Mouse (Mus musculus): ENCODE measurements at regions not wholly inside any gene's neighbourhood (a gene's known extent, or its start where the extent isn't known, plus 50 kb on each side); places are given as distances from the start of the nearest gene placed in this dataset.

GRCm38 (mm10) chr10:99375101-99375500 is 112.1 kb downstream of the Dusp6 start:
- no peak for DNase-seq

DNA sequence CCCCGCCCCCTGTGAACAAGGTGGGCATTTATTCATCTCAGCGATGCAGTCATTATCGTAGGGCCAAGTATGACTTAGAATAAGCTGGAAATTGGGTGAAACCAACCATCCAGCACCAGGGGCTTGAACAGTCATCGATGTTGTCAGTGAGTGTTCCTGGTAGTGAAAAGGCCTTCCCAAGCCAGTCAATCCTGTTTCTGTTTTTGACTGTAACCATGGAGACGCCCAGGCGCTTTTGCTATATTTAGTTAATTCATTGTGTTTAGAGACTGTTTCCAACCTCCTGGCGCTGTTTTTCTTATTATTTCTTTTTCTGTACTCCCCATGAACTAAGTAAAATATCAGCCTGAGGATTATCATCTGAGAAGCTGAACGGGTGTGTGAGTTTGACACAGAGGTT is 113.4 kb downstream of the Dusp6 start:
- no peak for DNase-seq

DNA sequence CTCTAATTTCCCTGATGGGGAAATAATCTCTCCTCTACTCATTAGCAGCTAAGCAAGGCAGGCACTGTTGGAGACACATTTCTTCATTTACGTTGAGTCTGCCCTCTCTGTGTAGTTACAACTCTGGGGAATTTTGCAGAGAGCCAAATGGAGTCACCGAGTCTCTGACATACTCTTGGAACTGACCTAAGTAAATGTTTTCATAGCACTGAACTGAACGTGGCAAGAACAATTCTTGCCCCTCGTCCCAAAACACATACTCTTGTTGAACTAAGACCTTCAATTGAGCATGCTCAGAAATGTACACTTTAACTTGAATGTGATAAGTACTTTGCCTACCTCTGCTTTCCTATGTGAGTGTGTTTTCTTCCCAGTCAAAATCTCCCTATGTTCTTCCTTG is 114.5 kb downstream of the Dusp6 start:
- DNase-seq = no peak

GRCm38 (mm10) chr10:99379156-99379555 is 116.1 kb downstream of the Dusp6 start:
- DNase-seq = no peak

DNA sequence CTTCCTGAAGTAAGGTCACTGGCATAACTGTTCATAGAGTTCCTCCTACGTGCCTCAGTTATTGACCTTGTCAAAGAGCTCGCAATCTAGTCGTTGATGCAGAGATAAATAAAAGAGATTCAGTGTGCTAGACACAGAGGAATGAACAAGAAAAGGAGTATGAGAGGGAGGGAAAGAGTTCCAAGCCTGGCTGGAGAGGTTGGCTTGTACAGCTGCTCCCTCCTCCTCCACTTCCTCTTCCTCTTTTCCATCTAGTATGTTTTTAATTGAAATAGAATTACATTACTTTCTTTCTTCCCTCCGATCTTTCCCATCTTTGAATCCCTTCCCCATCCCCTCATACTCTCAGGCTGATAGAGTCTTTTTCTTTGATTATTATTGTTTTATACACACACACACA is 117.1 kb downstream of the Dusp6 start:
- DNase-seq = no peak

DNA sequence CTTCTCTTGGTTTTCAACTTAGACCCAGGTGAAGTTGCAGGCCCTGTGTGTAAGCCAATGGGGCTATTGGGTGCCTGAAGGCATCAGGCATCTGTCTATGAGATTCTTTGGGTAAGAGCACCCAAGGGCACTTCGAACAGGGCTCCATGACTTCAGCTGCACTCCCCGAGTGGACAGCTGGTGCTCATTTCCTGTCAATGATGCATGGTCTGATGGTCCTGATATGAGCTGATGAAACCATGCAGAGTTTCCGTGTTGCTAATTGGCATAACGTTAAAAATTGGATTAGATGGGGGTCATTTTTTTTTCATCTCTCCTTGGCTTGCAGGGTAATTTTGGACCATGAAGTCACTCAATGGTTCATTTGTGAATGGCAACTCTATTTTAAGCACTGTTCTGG is 120.0 kb downstream of the Dusp6 start:
- no peak for DNase-seq

- no peak for DNase-seq
Measured at GRCm38 (mm10) chr10:99384366-99384765, 121.3 kb downstream of the Dusp6 start.

GRCm38 (mm10) chr10:99384851-99385250 is 121.8 kb downstream of the Dusp6 start:
- DNase-seq = no peak

GRCm38 (mm10) chr10:99385854-99386253 is 122.8 kb downstream of the Dusp6 start:
- no peak for DNase-seq

DNA sequence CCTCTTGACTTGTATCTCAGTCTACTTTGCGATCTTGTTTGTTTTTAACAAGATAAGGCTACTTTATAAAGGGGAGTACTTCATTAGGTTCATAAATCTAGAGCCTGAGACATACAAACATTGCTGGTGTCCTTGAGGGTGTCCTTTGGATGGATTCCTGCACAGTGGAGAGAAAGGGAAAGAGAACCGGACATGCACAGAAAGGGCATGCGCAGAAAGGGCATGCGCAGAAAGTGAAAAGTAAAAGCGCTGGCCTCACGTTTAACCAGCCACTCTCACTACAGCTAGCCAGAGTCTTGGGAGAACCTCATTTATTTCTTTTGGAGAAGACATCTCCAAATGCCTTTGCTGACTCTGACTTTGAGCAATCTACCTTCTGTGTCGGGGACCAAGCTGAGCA is 125.5 kb downstream of the Dusp6 start:
- DNase-seq = no peak

- DNase-seq = no peak
Measured at GRCm38 (mm10) chr10:99388986-99389385, 126.0 kb downstream of the Dusp6 start.

DNA sequence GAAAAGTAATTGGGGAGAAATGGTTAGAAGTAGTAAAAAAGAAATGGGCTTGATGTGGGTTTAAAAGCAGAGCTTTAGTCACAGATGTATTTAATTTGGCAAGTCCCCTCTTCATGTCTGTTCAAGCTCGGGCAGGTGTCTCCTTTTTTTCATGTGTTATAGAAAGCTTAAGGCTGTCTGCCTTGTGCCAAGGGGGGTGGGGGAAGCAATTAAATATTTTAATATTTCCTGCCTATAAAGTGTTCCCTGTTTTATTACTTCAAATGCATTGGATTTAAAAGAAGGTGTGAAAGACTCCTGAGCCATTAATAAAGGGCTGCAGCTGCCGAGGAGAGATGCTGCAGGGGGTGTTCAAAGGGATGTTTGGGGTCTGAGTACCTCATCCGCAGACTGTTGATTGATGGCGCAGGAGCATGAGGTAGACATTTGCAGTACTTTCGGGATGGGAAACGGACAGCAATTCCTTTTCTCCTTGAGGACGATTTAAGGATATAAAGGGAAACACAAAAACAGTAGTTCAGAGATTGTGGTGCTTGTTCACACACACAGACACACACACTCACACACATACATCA is 127.7 kb downstream of the Dusp6 start:
- no peak for DNase-seq

DNA sequence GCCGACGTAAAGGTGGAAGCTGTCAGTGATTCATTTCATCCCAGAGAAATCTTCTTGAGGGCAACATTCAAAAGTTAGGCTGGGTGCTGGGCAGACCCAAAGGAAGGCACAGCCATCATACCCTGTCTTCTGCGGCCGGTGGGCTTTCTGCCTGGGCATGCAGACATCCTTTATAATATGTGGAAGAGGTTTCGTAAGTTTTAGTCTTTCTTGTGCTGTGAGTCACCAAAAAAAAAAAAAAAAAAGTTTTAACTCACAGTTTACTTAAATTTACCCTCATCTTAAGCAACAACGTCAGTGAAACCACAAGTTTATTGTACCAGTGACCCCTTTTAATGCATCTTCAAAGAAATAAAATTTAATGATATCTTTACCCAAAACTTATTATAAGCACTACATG is 128.7 kb downstream of the Dusp6 start:
- DNase-seq = no peak

DNA sequence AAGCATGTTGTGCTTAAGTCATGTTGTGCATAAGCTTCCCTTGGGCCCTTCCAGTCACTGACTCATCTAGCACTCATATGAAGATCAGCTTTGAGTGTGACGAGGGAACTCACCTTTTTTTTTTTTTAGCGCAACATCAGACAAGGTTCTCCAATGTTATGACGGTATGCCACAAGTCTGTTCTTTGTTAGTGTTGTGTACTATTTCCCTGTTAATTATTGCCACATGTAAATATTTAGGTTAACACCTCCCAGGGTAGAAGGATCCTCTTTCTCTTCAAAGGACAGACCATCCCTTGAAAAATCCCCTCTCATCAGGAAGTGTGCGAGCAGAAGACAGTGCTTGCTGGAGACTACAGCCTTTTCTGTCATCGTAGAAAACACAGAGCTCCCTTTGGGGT is 129.9 kb downstream of the Dusp6 start:
- DNase-seq = no peak

DNA sequence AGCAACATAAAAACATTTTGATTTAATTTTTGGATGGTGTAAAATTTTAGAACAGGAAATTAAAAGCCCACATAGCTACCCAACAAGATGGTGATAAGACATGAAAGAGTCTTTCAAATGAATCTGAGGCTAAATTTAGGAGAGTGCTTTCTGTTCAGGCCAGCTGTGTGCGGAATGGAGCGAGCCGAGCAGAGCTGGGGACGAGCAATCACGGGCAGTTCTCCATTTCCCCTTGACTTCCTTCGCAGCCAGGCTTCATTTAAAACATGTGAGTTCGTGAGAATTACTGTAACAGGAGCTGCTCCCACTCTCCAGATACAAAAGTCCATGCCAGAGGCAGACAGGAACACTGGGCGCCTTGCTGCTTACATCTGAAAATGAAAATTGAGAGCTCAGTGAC is 130.5 kb downstream of the Dusp6 start:
- peak in 1 of 2 experiments; percentile 21 for DNase-seq

DNA sequence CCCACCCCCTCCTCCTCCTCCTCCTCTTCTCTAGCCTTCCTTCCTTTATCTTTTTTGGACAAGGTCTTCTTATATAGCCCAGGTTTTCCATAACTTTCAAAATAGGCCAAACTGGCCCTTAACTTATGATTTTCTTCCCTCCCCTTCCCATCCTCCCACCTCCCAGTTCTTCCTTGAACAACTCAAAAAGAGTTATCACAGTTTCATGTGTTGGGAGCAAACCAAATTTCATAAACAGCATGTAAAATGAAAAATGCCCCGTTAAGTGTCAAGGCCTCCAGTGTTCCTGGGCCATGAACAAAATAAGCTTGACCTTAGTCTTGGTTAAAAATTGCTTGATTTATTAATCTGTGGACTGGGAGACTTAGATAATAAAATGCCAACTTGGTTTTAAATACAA is 132.4 kb downstream of the Dusp6 start:
- no peak for DNase-seq

DNA sequence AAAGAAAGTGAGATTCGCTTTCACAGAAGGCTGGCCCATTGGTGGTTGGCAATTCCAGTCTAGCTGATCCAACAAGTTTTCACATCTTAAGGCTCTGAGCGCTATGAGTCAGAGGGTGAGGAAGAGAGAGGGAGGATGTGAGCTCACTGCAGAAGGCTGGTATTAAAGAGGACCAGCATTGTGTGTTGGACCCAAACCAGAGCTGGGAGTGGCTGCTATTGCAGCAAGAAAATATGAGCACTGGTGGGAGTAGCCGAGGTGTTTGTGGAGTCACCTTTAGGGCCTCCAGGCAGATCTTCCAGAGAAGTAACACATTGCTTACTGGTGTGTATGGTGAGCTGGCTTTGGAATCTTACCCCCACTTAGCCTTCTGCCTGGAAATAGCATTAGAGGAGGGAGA is 133.6 kb downstream of the Dusp6 start:
- no peak for DNase-seq

GRCm38 (mm10) chr10:99400076-99400475 is 137.0 kb downstream of the Dusp6 start:
- DNase-seq = no peak

DNA sequence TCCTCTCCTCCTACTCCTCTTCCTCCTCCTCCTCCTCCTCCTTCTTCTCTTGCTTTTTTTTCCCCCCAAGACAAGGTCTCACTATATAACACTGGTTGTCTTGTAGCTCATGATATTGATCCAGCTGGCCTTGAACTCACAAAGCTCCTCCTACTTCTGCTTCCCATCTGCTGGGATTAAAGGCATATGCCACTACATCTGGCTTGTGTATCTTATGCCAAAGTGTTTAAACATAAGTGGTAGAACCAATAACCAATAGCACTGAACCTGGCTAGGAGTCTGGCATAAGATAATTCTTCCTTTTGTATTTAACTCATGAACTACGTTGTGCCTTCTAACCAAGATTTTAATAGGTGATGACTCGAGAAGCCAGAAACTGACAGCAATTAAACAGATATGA is 143.7 kb downstream of the Dusp6 start:
- DNase-seq = no peak

GRCm38 (mm10) chr10:99408786-99409185 is 145.8 kb downstream of the Dusp6 start:
- no peak for DNase-seq

DNA sequence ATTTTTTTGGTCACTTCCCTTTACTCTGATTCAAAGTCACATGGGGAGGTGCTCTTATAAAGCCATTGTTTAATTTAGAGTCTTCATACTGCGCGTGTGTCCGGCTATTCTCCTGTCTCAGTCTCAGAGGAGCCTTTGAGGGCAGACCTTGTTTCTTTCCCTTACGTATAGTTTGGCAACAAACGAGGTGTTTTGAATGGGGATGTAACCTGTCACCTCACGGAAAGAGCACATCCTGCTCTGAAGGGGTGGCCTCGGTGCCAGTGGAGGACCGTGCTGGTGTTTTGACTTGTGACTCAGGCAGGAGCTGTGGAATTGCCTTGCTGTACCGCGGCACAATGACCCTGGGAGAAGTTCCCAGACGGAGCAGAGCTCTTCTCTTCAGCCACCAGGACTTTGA is 146.7 kb downstream of the Dusp6 start:
- DNase-seq = peak; percentile 29 to 64

- DNase-seq = peak; percentile 42 to 62
Measured at GRCm38 (mm10) chr10:99410754-99411153, 147.7 kb downstream of the Dusp6 start.

DNA sequence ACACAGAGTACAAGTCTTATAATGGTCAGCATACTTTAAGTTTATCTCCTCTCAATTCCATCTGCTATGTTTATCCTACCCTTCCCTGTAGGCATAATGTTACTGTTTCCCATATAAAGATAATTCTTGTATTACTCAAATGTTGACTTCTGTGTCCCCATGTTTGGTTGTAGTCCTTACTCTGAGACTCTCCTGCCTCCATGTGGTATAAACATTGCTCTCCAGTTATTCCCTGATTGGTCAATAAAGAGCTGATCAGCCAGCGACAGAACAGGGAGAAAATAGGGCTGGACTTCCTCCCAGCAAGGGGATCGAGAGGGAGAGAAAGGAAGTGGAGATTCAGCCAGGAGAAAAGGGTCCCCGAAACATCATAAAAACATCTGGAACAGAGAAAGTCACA is 150.4 kb downstream of the Dusp6 start:
- no peak for DNase-seq

- DNase-seq = no peak
Measured at GRCm38 (mm10) chr10:99416271-99416670, 153.2 kb downstream of the Dusp6 start.

DNA sequence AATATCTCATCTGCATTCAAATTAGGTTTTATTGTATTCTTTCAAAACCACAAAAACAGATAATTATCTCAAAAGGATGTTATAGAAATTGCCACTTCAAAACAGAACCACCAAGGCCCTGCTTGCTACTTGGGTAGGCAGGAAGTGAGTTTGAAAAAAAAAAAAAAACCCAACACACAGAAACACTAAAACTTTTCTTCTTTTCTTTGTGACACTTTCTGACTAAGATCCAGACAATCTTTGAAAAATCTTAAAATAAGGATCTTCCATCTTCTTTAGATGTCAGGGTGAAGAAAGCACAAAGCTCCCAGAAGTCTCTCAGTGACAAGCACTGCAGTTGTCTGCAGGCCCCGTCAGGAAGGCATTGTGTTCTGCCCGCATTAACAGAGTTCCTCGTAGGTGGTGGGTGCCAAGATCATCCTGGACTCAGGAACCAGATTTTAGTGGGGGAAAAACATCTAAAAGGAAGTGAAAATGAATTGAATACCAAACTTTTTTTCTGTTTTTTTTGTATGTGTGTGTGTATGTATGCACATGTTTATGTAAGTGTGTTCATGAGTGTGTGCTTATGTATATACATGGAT is 154.0 kb downstream of the Dusp6 start:
- DNase-seq = no peak
